Mouse (Mus musculus) erythroid progenitor cell, adult 5-6 weeks (primary cell): ENCODE results near the gene Slc48a1. TPM values are rescaled to one million over a fixed set of nuclear protein-coding genes. Genes with fewer than 3 reads are reported as not detected.

Source experiments
- ATAC-seq: replicated peaks from 2 replicates; pipeline ENCODE4 v1.8.0; 2016; ENCODE audit warnings: moderate number of reproducible peaks, mild to moderate bottlenecking, moderate TSS enrichment, inconsistent platforms; ENCODE audit not compliant: poor library complexity, low FRiP score, severe bottlenecking
- total RNA-seq, 2 experiments: library from RNA; stranded (forward) in 1 of 2; stranded (reverse) in 1 of 2; fragments of 150-400 nt in 1 of 2; fragments of 186-747, 209-891 nt in 1 of 2; gene quantifications; 2 replicates each; pipeline versions ENCODE4 v1.2.3 to v1.2.4; 2015 to 2017; ENCODE audit warnings: low replicate concordance in 2 of 2

Gene Slc48a1
- total RNA-seq (2015; ENCODE audit: low replicate concordance) = 122 and 124 TPM in 2 replicates
- 74.2 and 96.2 TPM in 2 replicates for total RNA-seq (2017; ENCODE audit: low replicate concordance)

DNA sequence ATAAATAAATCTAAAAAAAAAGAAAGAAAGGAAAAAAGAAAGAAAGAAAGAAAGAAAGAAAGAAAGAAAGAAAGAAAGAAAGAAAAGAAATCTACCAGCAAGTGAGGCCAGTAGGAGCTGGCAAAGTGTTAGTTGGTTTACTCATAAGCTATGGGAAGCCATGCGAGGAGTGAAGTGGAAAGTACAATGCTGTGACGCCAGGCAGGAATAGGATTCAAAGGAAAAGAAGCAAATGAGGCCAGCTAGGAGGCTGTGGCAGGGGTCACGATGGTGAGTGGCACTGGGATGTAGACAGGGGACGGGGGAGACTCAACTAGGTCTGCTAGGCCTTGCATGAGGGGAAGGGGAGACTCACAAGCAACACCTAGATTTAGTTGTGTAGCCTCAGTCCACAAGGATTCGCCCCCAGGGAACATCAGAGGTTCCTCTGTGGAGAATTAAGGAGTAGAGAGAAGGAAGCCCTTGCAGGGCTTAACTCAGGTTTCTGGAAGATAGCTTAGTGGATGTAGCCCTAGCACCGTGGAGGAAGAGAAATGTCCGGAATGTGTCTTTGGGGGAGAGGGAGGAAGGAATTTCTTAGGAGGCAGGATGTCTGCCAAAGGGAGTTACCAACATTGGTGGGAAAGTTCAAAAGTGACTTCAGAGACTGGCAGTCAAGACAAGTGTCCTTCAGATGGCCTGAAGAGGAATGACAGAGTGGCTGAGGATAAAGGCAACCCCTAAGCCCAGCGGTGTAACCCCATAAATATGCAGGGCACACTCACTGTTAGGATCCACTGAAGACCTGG lies at the start of gene Slc48a1:
Gene Slc48a1 (plus strand): TSS at position 210 of the 788 bp plus-strand sequence.
- ATAC-seq = no peak

DNA sequence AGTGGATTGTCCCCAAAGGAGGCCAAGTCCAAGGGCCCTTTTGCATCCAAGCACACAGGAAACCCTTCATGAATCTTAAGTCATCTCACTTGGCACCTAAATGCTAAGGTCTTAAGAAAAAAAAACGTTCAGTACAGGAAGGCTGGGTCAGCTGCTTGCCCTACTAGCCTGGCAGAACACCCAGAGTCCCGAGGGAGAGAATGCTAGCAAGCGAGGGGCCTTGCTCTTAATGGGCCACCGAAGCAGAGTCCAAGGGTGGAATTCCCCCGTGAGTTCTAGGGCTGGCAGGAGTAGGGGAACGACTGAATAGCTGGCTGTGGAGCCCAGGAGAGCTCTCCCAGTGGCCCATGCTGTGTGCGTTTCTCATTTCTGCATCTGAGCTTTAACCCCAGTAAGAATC lies 49.5 kb upstream of the Slc48a1 start:
- no peak for ATAC-seq

DNA sequence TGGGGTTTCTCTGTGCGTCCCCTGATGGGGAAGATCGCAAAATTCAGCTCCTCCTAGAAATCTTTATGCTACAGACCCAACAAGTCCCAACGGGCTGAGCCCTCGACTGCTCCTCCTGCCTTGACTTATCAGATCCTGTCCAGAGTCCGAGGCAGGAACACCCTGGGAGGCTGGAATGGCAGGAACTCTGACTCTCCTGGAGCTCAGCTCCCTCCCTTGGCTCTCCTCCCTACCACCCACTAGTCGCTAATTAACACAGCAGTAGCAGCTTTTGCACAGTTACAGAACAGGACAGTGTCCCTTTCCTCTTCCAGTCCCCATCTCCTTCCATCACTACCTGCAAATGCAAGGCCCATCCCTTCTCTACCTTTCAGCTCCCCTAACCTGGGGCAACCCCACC lies 48.0 kb upstream of the Slc48a1 start:
- no peak for ATAC-seq

DNA sequence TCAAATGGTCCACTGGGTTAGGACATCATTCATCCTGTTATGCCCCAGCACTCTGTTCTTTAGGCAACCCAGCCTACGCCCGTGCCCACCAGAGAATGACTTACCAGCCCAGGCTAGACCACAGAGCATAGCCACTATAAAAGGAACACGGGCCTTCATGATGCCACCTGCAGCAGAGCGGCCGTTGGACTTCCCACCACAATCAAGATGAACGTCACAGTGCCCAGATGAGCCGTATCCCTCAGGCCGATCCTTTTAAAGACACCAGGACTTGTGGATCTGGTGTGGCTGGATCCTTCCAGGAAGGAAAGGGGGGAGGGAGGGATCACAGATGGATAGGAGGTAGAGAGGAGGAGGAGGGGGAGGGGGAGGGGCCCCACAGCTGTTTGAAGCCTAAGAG lies 47.2 kb upstream of the Slc48a1 start, which contains the start of gene Endou:
Gene Endou (minus strand): TSS at position 229 of the 400 bp plus-strand sequence.
- no peak for ATAC-seq

DNA sequence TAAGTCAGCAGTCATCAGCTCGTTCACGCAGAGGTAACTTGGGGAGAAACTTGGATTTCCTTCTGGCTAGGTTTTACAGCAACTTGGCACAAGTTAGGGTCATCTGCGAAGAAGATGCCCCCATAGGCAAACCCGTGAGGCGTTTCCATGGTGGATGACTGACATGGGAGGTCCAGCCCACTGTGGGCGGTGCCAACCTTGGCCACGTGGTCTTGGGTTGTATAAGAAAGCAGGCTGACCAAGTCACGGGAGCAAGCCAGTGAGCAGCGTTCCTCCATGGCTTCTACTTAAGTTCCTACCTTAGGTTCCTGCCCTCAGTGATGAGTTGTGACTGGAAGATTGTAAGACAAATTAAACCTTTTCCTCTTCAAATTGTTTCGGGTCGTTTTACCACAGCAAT lies 46.3 kb upstream of the Slc48a1 start:
- ATAC-seq = no peak

DNA sequence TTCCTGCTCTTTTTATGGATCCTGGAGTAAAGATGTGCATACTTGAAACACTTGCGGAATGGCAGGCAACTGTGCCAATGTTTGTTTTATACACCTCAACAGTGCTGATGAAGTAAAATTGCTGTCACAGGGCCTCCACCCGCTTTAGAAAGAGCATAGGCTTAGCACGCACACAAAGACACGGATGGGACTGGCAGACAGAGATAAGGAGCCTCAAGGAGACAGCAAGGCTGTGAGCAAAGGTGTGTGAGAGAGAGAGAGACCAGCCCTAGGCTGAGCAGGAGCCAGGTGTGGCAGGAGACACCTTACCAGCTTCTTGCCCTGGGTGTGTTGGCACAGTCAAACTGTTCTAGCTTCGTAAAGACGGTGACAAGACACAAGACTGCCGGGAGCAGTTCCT lies 39.4 kb upstream of the Slc48a1 start:
- peak; percentile 57; the same call in 1 of the 2 replicates for ATAC-seq

DNA sequence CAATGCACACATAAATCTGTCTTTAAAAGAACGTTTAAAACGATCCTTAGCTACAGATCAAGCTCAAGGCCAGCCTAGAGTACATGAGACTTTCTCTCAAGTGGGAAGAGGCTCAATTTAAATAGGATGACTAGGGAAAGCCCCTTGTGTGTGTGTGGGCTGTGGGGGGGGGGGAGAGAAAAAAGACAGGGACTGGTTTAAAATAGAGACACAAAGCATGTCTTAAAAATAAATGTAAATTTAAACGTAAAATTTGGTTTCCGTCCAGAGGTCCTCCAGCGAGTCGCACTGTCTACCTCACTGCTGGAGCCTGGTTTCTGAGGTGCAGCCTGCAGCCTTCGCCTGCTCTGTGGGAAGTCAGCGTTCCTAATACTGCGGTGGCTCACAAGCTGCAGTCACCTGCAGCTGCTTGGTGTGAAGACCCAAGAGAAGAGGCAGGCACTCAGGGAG lies 38.0 kb upstream of the Slc48a1 start:
- ATAC-seq = no peak

DNA sequence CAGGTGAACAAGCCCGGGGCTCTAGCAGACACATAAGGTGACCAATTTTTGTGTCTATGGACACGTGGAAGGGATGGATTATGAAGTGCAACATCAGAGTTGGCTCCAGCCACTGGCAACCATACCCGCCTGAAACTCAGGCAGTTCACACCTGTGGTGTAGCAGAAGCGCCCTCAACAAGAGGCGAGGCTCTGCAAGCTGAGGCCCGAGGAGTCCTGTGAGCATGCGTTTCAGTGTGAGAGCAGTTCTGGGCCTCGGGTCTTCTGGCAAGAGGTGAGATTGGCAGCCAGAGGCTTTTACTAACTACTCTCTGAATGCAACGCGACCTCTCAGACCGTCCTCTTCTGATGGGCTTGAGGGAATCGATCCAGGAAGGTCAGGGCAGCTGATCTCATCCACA lies 36.7 kb upstream of the Slc48a1 start:
- no peak for ATAC-seq

DNA sequence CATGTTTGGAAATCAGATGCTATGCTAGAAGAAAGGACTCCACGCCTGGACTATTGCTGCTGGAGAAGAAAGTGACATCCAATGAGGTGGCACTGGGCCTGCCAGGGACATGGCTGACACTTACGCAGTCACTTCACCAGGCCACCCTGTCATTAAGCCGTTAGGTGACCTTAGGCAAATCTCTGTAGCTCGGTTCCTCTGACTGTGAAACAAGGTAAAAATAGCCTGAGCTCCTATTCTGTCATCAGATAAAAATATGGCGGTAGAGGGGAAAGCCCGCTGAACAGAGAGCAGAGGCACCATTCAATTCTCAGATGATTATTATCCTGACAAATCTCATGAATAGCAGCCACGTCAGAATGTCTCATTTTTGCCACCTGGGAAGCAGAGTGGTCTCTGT lies 36.2 kb upstream of the Slc48a1 start:
- no peak for ATAC-seq

DNA sequence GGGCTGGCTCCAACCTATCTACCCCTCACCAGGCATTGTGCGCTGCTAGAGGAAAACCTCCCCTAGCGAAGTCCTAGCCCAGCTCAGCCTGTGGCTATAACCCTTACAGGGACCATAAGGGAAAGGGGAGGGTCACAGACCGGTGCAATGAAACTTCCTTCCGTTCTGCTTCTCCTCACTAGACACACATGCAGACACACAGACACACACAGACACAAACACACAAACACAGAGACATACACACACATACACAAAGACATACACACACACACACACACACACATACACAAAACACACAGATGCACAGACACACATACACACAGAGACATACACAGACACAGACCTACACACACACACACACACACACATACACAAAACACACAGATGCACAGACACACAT lies 35.7 kb upstream of the Slc48a1 start:
- no peak for ATAC-seq

DNA sequence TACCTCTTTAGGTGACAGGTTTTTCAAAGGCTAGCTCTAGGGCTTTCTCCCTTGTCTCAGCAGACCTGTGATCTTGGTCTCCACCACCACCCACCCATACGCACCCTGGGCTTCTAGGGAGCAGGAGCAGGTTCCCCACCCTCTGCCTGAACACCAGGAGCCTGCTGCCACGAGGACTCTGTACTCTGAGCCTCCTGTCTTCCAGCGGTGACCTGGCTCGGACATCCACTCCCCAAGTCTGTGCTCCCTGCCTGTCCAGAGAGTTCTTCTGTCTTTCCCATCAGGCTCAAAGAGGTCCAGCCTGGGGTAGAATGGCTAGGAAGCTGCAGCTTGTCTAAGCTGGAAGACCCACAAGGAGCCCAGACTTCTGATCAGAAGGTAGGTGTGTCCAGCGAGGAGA lies 35.1 kb upstream of the Slc48a1 start:
- no peak for ATAC-seq

DNA sequence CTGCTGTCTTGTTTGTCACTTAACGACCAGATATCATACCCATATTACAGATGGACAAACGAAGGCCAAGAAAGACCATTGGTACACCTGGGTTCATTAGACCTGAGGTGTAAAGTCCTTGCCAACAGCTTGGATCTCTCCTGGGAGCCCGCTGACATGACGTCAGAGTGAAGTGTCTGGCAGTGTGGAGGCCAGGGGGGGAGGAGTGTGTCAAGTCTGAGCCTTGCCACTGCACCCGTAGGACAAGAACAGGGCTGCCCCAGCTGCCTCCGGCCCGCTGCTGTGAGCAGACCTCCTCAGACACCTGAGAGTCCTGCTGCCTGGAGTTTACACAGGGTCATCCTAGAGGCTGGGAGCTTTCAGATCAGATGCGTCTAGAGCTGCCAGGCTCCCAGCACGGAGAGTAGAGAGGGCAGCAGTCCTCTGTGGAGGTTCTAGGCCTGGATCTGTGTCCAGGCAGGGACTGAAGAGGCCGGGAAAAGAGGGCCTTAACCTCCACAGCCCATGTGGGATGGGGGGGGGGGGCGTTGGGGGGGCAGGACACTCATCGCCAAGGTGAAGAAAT lies 34.3 kb upstream of the Slc48a1 start:
- no peak for ATAC-seq

DNA sequence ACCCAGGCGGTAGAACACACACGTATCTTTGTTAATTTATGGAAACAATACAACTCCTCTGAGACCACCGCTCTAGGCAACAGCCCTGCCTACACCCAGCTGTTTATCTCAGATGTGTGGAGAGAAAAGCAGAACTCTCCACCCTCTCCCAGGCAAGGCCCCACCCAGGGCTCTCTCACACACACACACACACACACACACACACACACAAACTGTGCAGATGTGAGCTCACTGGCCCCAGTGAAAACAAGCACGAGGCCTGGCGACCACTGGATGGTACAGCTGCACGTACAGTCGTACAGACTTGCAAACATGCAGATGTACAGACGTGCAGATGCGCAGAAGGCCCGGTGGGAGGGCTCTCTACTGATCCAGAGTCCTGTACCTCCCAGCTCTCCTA lies 33.4 kb upstream of the Slc48a1 start:
- no peak for ATAC-seq

DNA sequence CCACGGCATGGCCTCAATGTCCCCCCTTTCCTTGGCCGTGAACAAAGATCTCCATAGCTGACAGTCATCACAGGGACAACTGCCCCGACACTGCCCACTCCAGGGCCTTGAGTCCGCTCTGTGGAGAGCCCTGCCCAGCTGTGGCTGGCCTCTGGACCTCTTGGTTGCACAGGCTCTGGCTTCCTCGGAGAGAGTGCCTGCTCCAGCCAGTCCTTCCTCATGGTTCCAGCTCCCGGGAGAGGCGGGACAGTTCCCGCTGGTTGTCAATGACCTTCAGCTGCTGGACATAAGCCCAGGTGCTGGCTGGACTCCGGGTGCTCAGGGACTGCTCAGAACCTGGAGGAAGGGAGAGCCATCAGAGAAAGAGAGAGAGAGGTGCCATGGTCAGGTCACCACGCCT lies 33.0 kb upstream of the Slc48a1 start:
- no peak for ATAC-seq

DNA sequence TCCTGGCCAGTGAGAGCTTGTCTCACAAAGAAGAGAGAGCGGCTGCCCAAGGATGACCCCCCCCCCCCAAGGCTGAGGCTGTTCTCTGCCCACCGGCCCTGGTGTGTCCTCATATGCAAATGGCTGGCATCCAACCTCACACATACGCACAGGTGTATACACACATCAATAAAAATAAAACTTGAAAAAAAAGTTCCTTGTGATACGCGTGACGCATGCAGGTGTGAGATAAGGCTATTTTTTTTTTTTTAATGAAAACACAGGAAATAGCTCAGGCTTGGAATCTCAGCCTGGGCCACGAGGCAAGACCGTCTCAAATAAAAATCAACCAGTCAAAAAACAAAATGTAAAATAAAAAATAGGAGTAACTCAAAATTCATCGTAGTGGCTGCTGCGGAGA lies 32.0 kb upstream of the Slc48a1 start:
- no peak for ATAC-seq

DNA sequence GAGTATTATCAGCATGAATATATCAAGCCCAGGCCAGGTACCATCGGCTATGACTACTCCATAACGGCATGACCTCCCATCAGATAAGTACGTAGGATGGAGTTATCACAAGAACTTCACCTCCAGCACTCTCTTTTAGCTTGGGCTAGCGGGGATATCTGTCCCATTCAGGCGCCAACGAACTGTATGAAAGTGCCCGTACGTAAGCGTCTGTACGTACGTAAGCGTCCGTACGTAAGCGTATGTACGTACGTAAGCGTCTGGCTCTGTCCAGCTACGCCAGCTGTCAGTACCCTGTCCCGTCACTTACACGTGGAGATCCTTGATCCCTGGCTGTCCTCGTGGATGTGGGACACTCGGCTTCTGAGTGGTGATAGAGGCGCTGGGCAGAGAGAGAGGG lies 31.6 kb upstream of the Slc48a1 start:
- ATAC-seq = peak; percentile 64

DNA sequence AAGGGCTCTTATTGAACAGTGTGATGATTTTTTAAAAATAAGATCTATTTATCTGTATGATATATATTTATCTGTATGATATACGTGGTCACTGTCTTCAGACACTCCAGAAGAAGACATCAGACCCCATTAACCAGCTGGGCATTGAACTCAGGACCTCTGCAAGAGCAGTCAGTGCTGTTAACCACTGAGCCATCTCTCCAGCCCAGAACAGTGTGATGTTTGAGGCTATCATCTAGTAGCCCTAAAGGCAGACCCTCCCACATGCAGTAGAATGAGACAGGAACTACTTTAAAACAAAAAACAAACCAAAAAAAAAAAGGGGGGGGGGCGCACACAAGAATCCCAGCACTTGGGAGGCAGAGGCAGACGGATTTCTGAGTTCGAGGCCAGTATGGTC lies 30.8 kb upstream of the Slc48a1 start:
- no peak for ATAC-seq

DNA sequence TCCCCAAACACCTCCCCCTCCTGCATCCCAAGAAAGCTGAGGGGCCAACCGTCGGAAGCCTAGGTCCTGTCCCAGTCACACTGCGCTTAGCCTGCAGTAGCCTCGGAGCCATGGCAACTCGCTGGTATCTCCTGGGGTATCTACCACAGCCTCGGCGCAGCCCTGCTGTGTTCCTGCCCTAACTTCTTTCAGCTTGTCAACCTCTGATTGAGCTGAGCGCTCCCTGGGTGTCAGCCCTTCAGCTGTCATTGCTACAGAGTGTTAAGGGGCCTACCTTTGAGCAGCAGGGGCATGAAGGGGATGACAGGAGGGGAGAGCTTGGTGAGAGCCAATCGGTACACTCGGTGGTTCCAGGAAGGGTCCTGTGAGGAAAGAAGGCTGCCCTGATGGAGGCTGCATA lies 30.0 kb upstream of the Slc48a1 start:
- ATAC-seq = no peak

DNA sequence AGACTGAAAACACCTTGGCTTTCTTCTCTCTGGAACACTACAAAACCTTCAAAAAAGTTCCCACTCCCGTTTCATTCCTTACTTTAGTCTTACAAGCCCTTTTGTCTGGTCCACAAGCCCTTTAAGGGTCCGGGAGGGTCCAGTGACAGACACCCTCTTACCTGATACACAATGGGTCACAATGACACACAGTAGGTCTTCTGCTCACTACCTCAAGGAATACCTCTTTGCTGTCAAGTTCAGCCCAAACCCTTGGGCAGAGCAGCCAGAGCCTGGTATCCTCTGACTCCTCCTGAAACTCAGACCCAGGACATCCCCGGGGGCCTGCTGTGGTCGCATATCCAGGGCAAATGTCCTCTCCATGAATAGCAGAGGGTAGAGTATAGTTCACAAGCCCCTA lies 29.4 kb upstream of the Slc48a1 start:
- no peak for ATAC-seq

DNA sequence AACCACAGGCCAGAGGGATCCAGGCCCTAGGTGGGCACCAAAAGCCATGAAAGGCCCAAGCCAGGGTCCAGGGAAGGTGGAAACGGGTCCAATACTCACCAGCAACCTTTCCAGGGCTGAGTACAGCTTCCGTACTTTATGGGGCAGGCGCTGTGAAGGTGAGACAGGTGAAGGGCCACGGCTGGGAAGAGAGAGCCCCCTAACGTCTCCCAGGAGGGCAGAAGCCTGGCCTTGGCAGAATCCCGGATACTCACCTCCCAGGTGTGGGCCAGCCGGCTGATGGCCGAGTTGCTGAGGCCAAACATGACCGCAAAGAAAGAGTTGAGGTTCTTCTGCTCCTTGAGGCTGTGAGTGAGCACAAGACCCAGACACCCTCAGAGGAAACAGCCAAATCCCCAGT lies 28.9 kb upstream of the Slc48a1 start:
- ATAC-seq = no peak

DNA sequence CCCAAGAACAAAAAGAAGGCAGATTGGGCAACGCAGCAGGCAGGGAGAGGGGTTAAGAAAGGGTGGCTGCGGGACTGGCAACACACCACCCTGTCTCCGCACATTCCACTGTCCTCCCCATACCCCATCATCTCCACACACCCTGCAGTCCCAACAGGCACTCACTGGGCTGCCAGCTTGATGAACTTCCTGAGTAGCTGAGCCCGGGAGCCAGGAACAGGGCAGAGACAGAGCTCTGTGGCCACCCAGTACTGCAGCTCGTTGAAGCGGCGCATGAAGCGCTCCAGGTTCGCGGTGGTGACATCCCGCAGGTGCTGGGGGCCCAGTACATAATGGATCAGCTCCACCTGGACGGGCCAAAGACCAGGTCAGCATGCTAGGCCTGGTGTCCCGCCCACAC lies 28.5 kb upstream of the Slc48a1 start:
- ATAC-seq = no peak

DNA sequence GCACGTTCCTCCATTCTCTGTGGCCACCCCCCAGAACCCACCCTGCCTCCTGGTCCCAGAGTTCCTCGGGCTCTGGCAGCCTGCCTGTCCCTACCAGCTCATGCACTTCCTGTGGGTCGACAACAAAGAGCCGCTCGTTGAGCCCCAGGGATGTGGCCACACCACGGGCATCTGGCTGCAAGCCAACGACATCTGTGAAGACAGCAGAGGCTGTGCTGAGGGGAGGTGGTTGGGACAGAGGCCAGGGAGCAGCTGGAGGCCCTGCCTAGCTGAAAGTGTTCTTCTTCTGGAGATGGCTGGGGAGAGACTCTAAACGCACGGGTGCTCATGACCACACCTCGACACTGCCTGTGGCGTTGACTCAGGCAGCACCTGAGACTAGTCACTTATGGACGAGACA lies 27.6 kb upstream of the Slc48a1 start:
- ATAC-seq = no peak
